Mouse (Mus musculus) naive thymus-derived CD4-positive, alpha-beta T cell, adult 2 months (primary cell): ENCODE measurements at regions not wholly inside any gene's neighbourhood (a gene's known extent, or its start where the extent isn't known, plus 50 kb on each side); places are given as distances from the start of the nearest gene placed in this dataset.
A peak's percentile ranks its signal among the peaks of the same experiment; 100 is the strongest.

Experiments
- DNase-seq: peaks from one replicate; pipeline ENCODE4 v3.0.0-alpha.2; 2011; ENCODE audit warnings: low read depth

GRCm38 (mm10) chrX:11568262-11568661, 240.6 kb downstream of the H2al1j start:
- no peak for DNase-seq

GRCm38 (mm10) chrX:11574354-11574753, 246.7 kb downstream of the H2al1j start:
- DNase-seq = no peak

GRCm38 (mm10) chrX:11575571-11575970, 247.9 kb downstream of the H2al1j start:
- no peak for DNase-seq

- DNase-seq = no peak
Measured at GRCm38 (mm10) chrX:11576287-11576686, 248.7 kb downstream of the H2al1j start.

GRCm38 (mm10) chrX:11577294-11577693, 249.7 kb downstream of the H2al1j start:
- no peak for DNase-seq

DNA sequence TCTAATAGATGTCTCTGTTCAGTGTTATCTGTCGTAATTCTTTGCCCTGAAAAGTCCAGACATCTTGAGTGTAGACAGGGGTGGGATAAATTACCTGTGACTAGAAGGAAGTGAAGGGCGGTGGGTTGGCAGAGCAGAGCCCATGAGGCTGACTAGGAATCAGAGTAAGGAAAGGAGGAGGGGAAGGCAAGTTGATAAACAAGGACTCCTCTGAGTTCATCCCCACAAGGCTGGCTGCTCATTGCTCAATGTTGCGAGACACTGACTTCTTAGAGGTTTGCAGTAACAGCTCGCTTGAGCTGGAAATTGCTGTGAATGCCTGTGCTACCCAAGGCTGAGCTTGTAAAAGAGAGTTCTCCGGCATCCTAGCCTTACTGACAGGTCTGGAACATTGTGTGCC, 257.7 kb downstream of the H2al1j start:
- no peak for DNase-seq

DNA sequence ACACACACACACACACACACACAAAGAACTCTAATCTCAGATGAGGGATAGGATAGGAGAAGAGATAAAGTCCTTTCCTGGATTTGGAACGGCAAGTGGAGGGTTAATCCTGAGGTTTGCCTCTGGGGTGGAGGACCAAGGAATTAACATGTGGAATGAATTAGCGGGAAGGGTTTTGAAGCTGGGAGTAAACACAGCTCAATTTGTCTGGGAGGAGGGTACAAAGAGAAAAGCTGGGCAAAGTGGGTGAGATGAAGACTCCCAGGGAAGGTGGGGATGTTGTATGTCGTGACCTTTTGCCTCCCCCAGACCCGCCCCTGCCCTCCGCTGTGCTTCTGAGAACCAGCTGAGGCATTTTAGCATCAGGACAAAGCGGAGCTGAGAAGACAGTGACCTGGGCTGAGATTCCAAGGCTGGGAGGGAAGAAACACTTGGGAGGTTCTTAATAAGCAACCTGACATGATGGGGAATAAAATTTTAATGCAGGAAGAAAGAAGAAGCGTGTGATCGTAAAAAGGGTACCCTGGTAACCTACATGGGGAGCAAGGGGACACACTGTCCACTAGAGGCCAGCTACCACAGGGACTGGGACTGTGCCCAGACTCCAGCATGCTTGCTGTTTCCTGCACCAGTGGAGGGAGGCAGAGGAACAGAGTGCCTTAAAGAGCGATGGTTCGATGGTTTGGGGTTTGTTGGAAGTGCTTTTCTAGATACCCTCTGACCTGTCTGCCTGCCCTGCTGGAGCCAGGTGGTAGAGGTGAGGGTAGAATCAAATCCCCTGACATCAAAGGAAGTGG, 264.0 kb downstream of the H2al1j start:
- DNase-seq = no peak

GRCm38 (mm10) chrX:11594542-11594941, 266.9 kb downstream of the H2al1j start:
- no peak for DNase-seq

GRCm38 (mm10) chrX:11597548-11597947, 269.9 kb downstream of the H2al1j start:
- no peak for DNase-seq

DNA sequence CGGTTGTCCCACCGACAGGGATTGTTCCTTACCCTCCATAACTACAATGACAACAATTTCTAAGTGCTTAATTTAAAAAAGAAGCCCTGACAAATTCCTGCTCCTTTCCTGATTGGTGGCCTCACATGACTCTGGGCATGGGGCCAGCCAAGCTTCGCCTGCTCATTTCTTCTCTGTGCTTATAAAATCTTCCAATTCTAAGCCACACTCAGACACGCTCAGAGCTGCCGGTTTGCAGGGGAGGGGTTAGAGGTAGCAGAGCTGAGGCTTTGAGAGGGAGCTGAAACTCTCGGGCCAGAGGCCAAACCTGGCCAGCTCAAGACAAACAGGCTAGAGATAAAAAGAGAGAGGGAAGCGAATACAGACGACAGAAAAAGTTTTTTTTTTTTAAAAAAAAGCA, 286.6 kb downstream of the H2al1j start:
- no peak for DNase-seq

GRCm38 (mm10) chrX:11621045-11621763, 293.6 kb downstream of the H2al1j start:
- DNase-seq = no peak

- DNase-seq = no peak
Measured at GRCm38 (mm10) chrX:11626274-11626878, 298.8 kb downstream of the H2al1j start.

DNA sequence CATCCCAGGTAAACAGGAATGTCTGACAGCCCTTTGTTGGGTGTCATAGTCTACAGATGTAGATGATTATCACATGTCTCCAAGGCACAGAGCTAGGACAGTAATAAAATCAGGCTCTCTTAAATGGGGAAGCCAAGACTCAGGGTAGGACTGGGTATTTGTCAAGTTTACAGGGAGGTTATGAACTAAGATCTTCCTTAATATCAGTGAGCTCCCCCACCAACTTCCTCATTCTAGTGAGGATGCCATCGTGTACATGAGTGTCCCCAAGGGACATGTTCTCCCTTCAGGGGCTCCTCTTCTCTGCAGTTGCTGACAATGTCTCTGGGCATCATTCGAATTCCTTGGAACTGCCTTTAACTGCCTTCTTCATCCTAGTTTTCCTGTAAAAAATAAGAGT, 301.7 kb downstream of the H2al1j start:
- DNase-seq = no peak

GRCm38 (mm10) chrX:11629906-11630305, 302.3 kb downstream of the H2al1j start:
- DNase-seq = peak; percentile 68

- DNase-seq = no peak
Measured at GRCm38 (mm10) chrX:11631186-11631913, 303.7 kb downstream of the H2al1j start.

GRCm38 (mm10) chrX:11632011-11632410, 304.4 kb downstream of the H2al1j start:
- DNase-seq = no peak

DNA sequence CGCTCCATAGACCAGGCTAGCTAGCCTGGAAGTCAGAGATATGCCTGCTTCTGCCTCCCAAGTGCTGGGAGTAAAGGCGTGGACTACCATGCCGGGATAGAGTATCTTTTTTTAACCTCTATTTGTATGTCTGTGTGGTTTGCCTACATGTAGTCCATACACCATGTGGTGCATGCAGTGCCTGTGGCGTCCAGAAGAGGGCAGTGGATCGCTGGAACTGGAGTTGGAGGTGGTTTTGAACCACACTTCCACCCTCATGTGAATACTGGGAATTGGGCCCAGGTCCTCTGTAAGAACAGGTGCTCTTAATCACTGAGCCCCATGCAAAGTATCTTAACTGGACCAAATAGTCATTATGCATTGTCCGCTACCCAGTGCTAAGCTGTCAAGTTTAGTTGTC, 306.2 kb downstream of the H2al1j start:
- peak; percentile 63 for DNase-seq

DNA sequence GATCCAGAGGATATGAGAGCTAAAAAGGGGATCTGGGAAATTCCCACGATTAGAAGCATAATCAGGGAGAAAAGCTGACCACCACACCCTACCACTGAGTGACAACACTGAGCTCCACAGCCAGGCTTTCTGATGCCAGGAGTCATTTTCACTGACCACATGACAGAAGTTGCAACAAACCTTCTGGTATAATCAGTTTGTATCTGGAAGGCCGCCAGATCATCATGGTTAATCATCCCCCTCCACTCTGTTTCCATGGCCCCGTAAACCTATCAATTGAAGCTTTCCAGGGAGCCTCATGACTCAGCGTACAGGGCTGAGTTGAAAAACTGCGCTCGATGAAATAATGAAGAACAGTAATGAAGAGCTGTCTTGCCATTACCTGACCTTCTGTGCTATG, 316.9 kb downstream of the H2al1j start:
- no peak for DNase-seq

GRCm38 (mm10) chrX:11646681-11647526, 319.3 kb downstream of the H2al1j start:
- DNase-seq = peak; percentile 69

DNA sequence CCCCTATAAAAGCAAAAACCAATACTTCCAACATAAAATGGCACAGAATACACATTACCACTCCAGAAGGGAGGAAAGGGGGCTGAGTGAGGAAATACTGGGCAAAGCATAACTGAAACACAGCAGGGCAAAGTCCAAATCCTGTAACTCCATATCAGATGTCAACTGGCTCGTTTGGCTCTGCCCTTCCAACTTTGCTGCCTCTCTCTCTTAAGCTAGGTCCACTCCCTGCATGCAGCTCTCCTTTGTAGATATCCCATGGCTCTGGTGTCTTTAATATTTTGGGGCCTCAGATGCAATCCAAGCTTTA, 319.9 kb downstream of the H2al1j start:
- DNase-seq = no peak

GRCm38 (mm10) chrX:11653336-11653735, 325.7 kb downstream of the H2al1j start:
- DNase-seq = peak; percentile 62

- no peak for DNase-seq
Measured at GRCm38 (mm10) chrX:11654976-11655375, 327.4 kb downstream of the H2al1j start.
